8 mouse cellular contexts compared by ENCODE assay signal in genomic region chr4:41124180-41124951, GRCm38 (mm10). TPM values are rescaled to one million over a fixed set of nuclear protein-coding genes. Genes with fewer than 3 reads are reported as not detected.
DNase-seq lines count a peak whose midpoint lies in the region; ATAC-seq and TF ChIP-seq lines count a peak whose summit lies in the region.

Gene Nol6 (minus strand): TSS chr4:41124455.

- no peaks in the 10 kb centered on the region for H3K27me3 ChIP-seq in ES-Bruce4 (ENCODE audit: control insufficient read depth, insufficient read depth, low read length, poor library complexity, severe bottlenecking)
- H3K27me3 ChIP-seq in forebrain, embryonic 13.5 days = no peaks in the 10 kb centered on the region; the same call in 1 of the 2 replicates
- no peaks in the 10 kb centered on the region for H3K27me3 ChIP-seq in liver, postnatal 0 days (ENCODE audit: insufficient read depth, low read length)
- no peaks in the 10 kb centered on the region for H3K27me3 ChIP-seq in neural tube, embryonic 14.5 days (ENCODE audit: control insufficient read depth, insufficient read depth, low read length)

- peak within 1 kb of the TSS; percentile 91 for H3K4me3 ChIP-seq in ES-Bruce4 (ENCODE audit: low read depth, low read length)
- peak within 1 kb of the TSS; percentile 65 for H3K4me3 ChIP-seq in forebrain, embryonic 13.5 days
- peak within 1 kb of the TSS; percentile 65 for H3K4me3 ChIP-seq in liver, postnatal 0 days (ENCODE audit: low read depth, low read length)
- peak within 1 kb of the TSS; percentile 68 for H3K4me3 ChIP-seq in neural tube, embryonic 14.5 days (ENCODE audit: low read depth, low read length)

- TF ChIP-seq POLR2A in ES-Bruce4 (IDR thresholded peaks at IDR 0.05; ENCODE audit: insufficient read depth, low read length) = no peak

- H3K4me2 ChIP-seq in forebrain, embryonic 13.5 days = peak within 1 kb of the TSS; percentile 88
- peak within 1 kb of the TSS; percentile 85 for H3K4me2 ChIP-seq in liver, postnatal 0 days (ENCODE audit: low read depth, low read length)
- peak within 1 kb of the TSS; percentile 90 for H3K4me2 ChIP-seq in neural tube, embryonic 14.5 days (ENCODE audit: low read depth, low read length)

- TF ChIP-seq CTCF in ES-Bruce4 (IDR thresholded peaks at IDR 0.05; ENCODE audit: low read depth, low read length) = no peak
- no peak for TF ChIP-seq CTCF in liver, postnatal 0 days (IDR thresholded peaks at IDR 0.05; ENCODE audit: low read depth)

- peak; percentile 99 for DNase-seq in heart, postnatal 10 days
- peak; percentile 98 for DNase-seq in large intestine, adult 2 months (ENCODE audit: low read depth, low spot score)
- DNase-seq in liver, postnatal 0 days = peak; percentile 97
- peak; percentile 97 for DNase-seq in testis, postnatal 10 days (ENCODE audit: low spot score)

- intact Hi-C loops in heart, postnatal 10 days (cut with DNase I) = loop anchor here (2.0 kb wide), 1 partner anchor 162 kb away; no protein-coding TSS in a partner anchor

- TF ChIP-seq EP300 in ES-Bruce4 (IDR thresholded peaks at IDR 0.05; ENCODE audit: insufficient read depth, low read depth, low read length) = no peak
- no peak for TF ChIP-seq EP300 in liver, postnatal 0 days (IDR thresholded peaks at IDR 0.05; ENCODE audit: low read depth)

- peaks cover 37% of the 10 kb centered on the region for H3K36me3 ChIP-seq in ES-Bruce4 (ENCODE audit: control insufficient read depth, insufficient read depth, low read length, poor library complexity, severe bottlenecking)
- peaks cover 32% of the 10 kb centered on the region for H3K36me3 ChIP-seq in forebrain, embryonic 13.5 days (ENCODE audit: poor library complexity, severe bottlenecking)
- peaks cover 29% of the 10 kb centered on the region for H3K36me3 ChIP-seq in liver, postnatal 0 days (replicated peaks; ENCODE audit: insufficient read depth, low read length)
- H3K36me3 ChIP-seq in neural tube, embryonic 14.5 days (ENCODE audit: control insufficient read depth, insufficient read depth, low read length) = peaks cover 22% of the 10 kb centered on the region

- peak within 1 kb of the TSS; percentile 55 for H3K9ac ChIP-seq in ES-Bruce4 (ENCODE audit: low read depth, poor library complexity, severe bottlenecking)
- H3K9ac ChIP-seq in forebrain, embryonic 13.5 days = peak within 1 kb of the TSS; percentile 66
- peak within 1 kb of the TSS; percentile 70 for H3K9ac ChIP-seq in liver, postnatal 0 days (replicated peaks)
- H3K9ac ChIP-seq in neural tube, embryonic 14.5 days (replicated peaks; ENCODE audit: low read depth, low read length) = peak within 1 kb of the TSS; percentile 60; the same call in 1 of the 2 replicates

- H3K27ac ChIP-seq in ES-Bruce4 (ENCODE audit: insufficient read depth, low read length) = no peak within 1 kb of the TSS
- H3K27ac ChIP-seq in forebrain, embryonic 13.5 days = no peak within 1 kb of the TSS
- peak within 1 kb of the TSS; percentile 49 for H3K27ac ChIP-seq in liver, postnatal 0 days (ENCODE audit: low read depth)
- H3K27ac ChIP-seq in neural tube, embryonic 14.5 days (ENCODE audit: low read depth, low read length) = 0 out of 2 replicates have a peak within 1 kb of the TSS, but pooled peaks have one; percentile 16

- ATAC-seq in cerebellum, adult (ENCODE audit: insufficient number of reproducible peaks, low FRiP score, low TSS enrichment) = peak; percentile 100
- peak; percentile 100 for ATAC-seq in forebrain, embryonic 13.5 days
- peak; percentile 100 for ATAC-seq in liver, postnatal 0 days
- peak; percentile 100 for ATAC-seq in neural tube, embryonic 14.5 days (ENCODE audit: low read depth)

- H3K4me1 ChIP-seq in ES-Bruce4 (ENCODE audit: control insufficient read depth, insufficient read depth, low read length) = peaks cover 1% of the 10 kb centered on the region
- peaks cover 10% of the 10 kb centered on the region for H3K4me1 ChIP-seq in forebrain, embryonic 13.5 days
- H3K4me1 ChIP-seq in liver, postnatal 0 days (ENCODE audit: insufficient read depth) = peaks cover 4% of the 10 kb centered on the region; the same call in 1 of the 2 replicates
- H3K4me1 ChIP-seq in neural tube, embryonic 14.5 days (ENCODE audit: control insufficient read depth, insufficient read depth, low read length) = peaks cover 9% of the 10 kb centered on the region

- no peaks in the 10 kb centered on the region for H3K9me3 ChIP-seq in ES-Bruce4 (replicated peaks; ENCODE audit: control insufficient read depth, insufficient read depth, low read length, poor library complexity, severe bottlenecking)
- no peaks in the 10 kb centered on the region for H3K9me3 ChIP-seq in forebrain, embryonic 13.5 days (replicated peaks)
- no peaks in the 10 kb centered on the region for H3K9me3 ChIP-seq in liver, postnatal 0 days (ENCODE audit: low read length)
- H3K9me3 ChIP-seq in neural tube, embryonic 14.5 days (ENCODE audit: control insufficient read depth, low read length) = no peaks in the 10 kb centered on the region

- WGBS in forebrain, embryonic 13.5 days = 4% methylated on average over 29 of the region's 29 CpGs
- 1% methylated on average over 29 of the region's 29 CpGs for WGBS in large intestine, adult 2 months
- 2% methylated on average over 29 of the region's 29 CpGs for WGBS in liver, postnatal 0 days (ENCODE audit: insufficient replicate concordance)
- 2% methylated on average over 29 of the region's 29 CpGs for WGBS in neural tube, embryonic 14.5 days

RNA-seq across cellular contexts. Expression of gene Nol6, which starts in this region (rescaled TPM):
- 56.0 and 56.1 TPM in 2 replicates for polyA plus RNA-seq in ES-Bruce4 (2011; ENCODE audit: insufficient read depth, insufficient read length, low read depth, missing spikeins)
- polyA plus RNA-seq in forebrain, embryonic 13.5 days (2015; fragmentation: Nextera tagmentation; extraction: Ambion mirVana) = 24.2 and 28.7 TPM in 2 replicates
- 10 to 100 TPM; 21.3 to 22.8 TPM for total RNA-seq in heart, postnatal 10 days (2021)
- polyA plus RNA-seq in large intestine, adult 2 months (2012; rRNA removed) = 18.7 and 22.5 TPM in 2 replicates
- 4.3 and 4.7 TPM in 2 replicates for polyA plus RNA-seq in liver, postnatal 0 days (2015; fragmentation: Nextera tagmentation; extraction: Ambion mirVana)
- 34.8 and 36.1 TPM in 2 replicates for polyA plus RNA-seq in neural tube, embryonic 14.5 days (2014; fragmentation: Nextera tagmentation; extraction: Ambion mirVana)

Comparison
In these comparisons a context has a peak if more than half of its experiments do, and no peak if none do; other contexts are left out.
1. H3K27ac ChIP-seq: peak in liver, postnatal 0 days (single experiment) and neural tube, embryonic 14.5 days (single experiment); none in ES-Bruce4 (single experiment) and forebrain, embryonic 13.5 days (single experiment).
2. Peak in every context shown above with its lines, with median percentiles within 50 percentile points of each other: H3K4me3 ChIP-seq, H3K9ac ChIP-seq, ATAC-seq, H3K4me2 ChIP-seq and DNase-seq.